Mouse (Mus musculus): ENCODE data around the gene Wdr1.

DNA sequence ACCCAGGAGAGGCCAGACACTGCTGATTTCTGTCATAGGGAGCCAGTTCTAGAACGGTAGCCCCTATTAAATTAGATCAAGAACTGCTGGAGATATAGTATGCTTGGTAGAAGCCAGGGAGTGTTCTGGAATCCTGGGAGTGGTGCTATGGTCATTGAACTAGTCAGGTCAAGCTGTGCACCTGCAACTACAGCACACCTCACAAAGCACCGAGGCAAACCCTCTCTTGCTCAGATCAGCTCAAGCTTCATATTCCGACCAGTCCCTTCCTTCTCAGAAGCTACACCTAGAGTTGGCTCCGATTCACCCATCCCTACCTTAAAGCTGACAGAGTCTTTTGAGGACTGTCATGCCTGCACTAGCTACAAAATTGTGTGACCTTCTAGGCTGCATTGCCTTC lies 9.5 kb downstream of the Wdr1 start:
- TF ChIP-seq CTCF (IDR thresholded peaks at IDR 0.05) (no peak), EP300 (IDR thresholded peaks at IDR 0.05) (no peak)

Measured in lung, postnatal 0 days (tissue).